In the genomic region with DNA sequence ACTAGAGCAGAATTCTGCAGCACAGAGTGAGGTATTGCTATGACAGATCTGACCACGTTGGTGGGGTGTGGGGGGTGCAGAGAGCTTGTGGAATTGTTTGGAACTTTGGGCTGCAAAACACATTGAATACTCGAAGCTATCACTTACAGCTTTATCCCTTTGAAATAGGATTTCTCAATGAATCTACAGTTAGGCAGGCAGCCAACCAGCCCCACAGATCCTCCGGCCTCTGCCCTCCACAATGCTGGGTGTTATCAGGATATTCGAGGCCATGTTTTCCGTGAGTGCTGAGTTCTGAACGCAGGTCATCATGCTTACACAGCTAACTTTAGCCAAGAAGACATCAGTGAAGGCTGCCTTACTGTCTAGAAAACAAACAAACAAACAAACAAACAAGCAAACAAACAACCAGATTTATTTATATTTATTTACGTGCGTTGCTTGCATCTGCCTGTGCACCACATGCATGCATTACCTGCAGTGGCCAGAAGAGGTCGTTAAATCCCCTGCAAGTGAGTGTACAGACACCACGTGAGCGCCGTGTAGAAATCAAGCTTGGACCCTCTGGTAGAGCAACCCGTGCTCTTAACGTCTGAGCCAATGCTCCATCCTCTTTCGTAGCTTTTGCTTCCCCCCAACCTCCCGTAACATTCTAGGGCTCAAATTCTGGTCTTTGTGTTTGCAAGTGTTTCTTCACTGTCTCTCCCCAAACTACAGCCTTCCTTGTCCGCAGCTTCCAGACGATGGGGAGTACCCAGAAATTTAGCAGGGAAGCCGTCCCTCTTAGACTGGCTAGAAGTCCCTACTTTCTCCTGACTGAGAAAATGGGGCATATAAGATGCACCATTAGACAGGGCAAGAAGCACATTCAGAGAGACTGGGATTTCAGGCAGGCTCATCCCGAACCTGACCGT, we compare ENCODE assay signal across 8 mouse cellular contexts. TPM values are rescaled to one million over a fixed set of nuclear protein-coding genes. Genes with fewer than 3 reads are reported as not detected.
A peak's percentile ranks its signal among the peaks of the same experiment; 100 is the strongest.
DNase-seq lines count a peak whose midpoint lies in the region; ATAC-seq and TF ChIP-seq lines count a peak whose summit lies in the region.

No protein-coding gene starts in this region.

- no peaks in the 10 kb centered on the region; the same call in 1 of the 2 replicates for H3K27me3 ChIP-seq in forebrain, embryonic 10.5 days (ENCODE audit: poor library complexity, severe bottlenecking)

- no peak overlapping the region for H3K4me3 ChIP-seq in bone marrow macrophage, adult 2 months (ENCODE audit: insufficient read depth, low read length)
- peak overlapping the region; percentile 38 for H3K4me3 ChIP-seq in forebrain, embryonic 10.5 days

- WGBS in forebrain, embryonic 10.5 days: 29% methylated on average over 21 of the region's 21 CpGs

- ATAC-seq in erythroid progenitor cell, adult 5-6 weeks (replicated peaks; ENCODE audit: low FRiP score, poor library complexity, severe bottlenecking): no peak

- peak; percentile 94 for DNase-seq in ES-CJ7 (ENCODE audit: low read depth, low spot score)
- DNase-seq in forebrain, embryonic 10.5 days (ENCODE audit: extremely low spot score, low spot score): peak; percentile 85
- DNase-seq in heart, postnatal 4 days: peak; percentile 78
- DNase-seq in layer of hippocampus, adult 9-10 months (ENCODE audit: low spot score): peak; percentile 77
- peak; percentile 82 for DNase-seq in lung, postnatal 36 days
- DNase-seq in retina, postnatal 1 day: peak; percentile 92

- no peaks in the 10 kb centered on the region for H3K9me3 ChIP-seq in forebrain, embryonic 10.5 days

- no peak overlapping the region for H3K27ac ChIP-seq in bone marrow macrophage, adult 2 months (ENCODE audit: insufficient read depth, low read depth, low read length)
- H3K27ac ChIP-seq in forebrain, embryonic 10.5 days: peak overlapping the region; percentile 86

- H3K36me3 ChIP-seq in forebrain, embryonic 10.5 days (replicated peaks): peaks cover 11% of the 10 kb centered on the region

- TF ChIP-seq CTCF in bone marrow macrophage, adult 2 months (IDR thresholded peaks at IDR 0.05; ENCODE audit: low read depth, low read length): peak; percentile 74

- no peak for TF ChIP-seq POLR2A in bone marrow macrophage, adult 2 months (IDR thresholded peaks at IDR 0.05; ENCODE audit: borderline replicate concordance, low read depth, low read length)

- no peaks in the 10 kb centered on the region for H3K4me1 ChIP-seq in bone marrow macrophage, adult 2 months (ENCODE audit: control insufficient read depth, insufficient read depth, low read length)
- peaks cover 30% of the 10 kb centered on the region for H3K4me1 ChIP-seq in forebrain, embryonic 10.5 days

RNA-seq across cellular contexts. Expression of a gene that starts 12.1 kb away (rescaled TPM):
- 12.8 and 15.6 TPM in 2 replicates for polyA plus RNA-seq in bone marrow macrophage, adult 2 months (2012; ENCODE audit: insufficient read depth, insufficient read length, missing spikeins)
- polyA plus RNA-seq in forebrain, embryonic 10.5 days (2016; fragmentation: Nextera tagmentation; extraction: Ambion mirVana): 344 and 385 TPM in 2 replicates
- 100 to 1,000 TPM; 158 to 160 TPM for total RNA-seq in heart, postnatal 4 days (2021)
- total RNA-seq in erythroid progenitor cell, adult 5-6 weeks (2015; ENCODE audit: low replicate concordance): 1,351 and 1,432 TPM in 2 replicates
- 1,739 and 2,218 TPM in 2 replicates for total RNA-seq in erythroid progenitor cell, adult 5-6 weeks (2017; ENCODE audit: low replicate concordance)

Comparison
In these comparisons a context has a peak if more than half of its experiments do, and no peak if none do; other contexts are left out.
1. RNA of a gene that starts 12.1 kb away (total RNA-seq): 1,351 to 2,218 TPM in erythroid progenitor cell, adult 5-6 weeks; 158 to 160 TPM in heart, postnatal 4 days; every median in the first group is over 4 times any median in the second.
2. Peak in every context shown above with its lines, with median percentiles within 50 percentile points of each other: DNase-seq.